Mouse (Mus musculus) kidney, embryonic 14.5 days (tissue): ENCODE results near the gene Ramp2. TPM values are rescaled to one million over a fixed set of nuclear protein-coding genes. Genes with fewer than 3 reads are reported as not detected.

Source experiments
- ATAC-seq: fragments of 200-750 bp; cut with Nextera tagmentation; 2 replicates; pipeline ENCODE4 v1.8.0; 2017; ENCODE audit warnings: moderate number of reproducible peaks, mild to moderate bottlenecking, moderate TSS enrichment, moderate library complexity; ENCODE audit not compliant: low FRiP score, low TSS enrichment
- H3K27ac ChIP-seq: fragments of 300-500 bp; sonication (generic); 2 replicates; pipeline ENCODE4 v1.5.1; 2014; ENCODE audit warnings: low read depth, mild to moderate bottlenecking, low read length, moderate library complexity, mixed read lengths
- H3K27me3 ChIP-seq: fragments of 300-500 bp; sonication (generic); 2 replicates; pipeline ENCODE4 v1.6.1; 2014; ENCODE audit warnings: mild to moderate bottlenecking, low read length; ENCODE audit not compliant: control insufficient read depth, insufficient read depth
- H3K36me3 ChIP-seq: fragments of 300-500 bp; sonication (generic); 2 replicates; pipeline ENCODE4 v1.6.1; 2014; ENCODE audit warnings: low read length, mixed read lengths; ENCODE audit not compliant: control insufficient read depth, insufficient read depth
- H3K4me1 ChIP-seq: fragments of 300-500 bp; sonication (generic); 2 replicates; pipeline ENCODE4 v1.6.1; 2014; ENCODE audit warnings: low read length, mixed read lengths; ENCODE audit not compliant: control insufficient read depth, insufficient read depth
- H3K4me2 ChIP-seq: fragments of 300-500 bp; sonication (generic); replicated peaks from 2 replicates; pipeline ENCODE4 v1.6.1; 2014; ENCODE audit warnings: low read depth, mild to moderate bottlenecking, low read length
- H3K4me3 ChIP-seq: fragments of 300-500 bp; sonication (generic); 2 replicates; pipeline ENCODE4 v1.5.1; 2014; ENCODE audit warnings: mild to moderate bottlenecking, low read length
- H3K9ac ChIP-seq: fragments of 300-500 bp; sonication (generic); 2 replicates; pipeline ENCODE4 v1.6.1; 2014; ENCODE audit warnings: low read depth, mild to moderate bottlenecking, low read length, moderate library complexity
- H3K9me3 ChIP-seq: fragments of 300-500 bp; sonication (generic); 2 replicates; pipeline ENCODE4 v1.6.1; 2016; ENCODE audit warnings: low read length; ENCODE audit not compliant: control insufficient read depth
- WGBS: fragments of 180-500 bp; shearing (Covaris S2); extraction: QIAGEN DNeasy Blood & Tissue Kit; methylation state at CpG from one replicate; pipeline ENCODE4 v1.1.7; 2014; 5-methylcytosine and 5-hydroxymethylcytosine counted together
- polyA plus RNA-seq: library from polyadenylated mRNA; unstranded; fragments of >200 nt; fragmentation: Nextera tagmentation; extraction: Ambion mirVana; gene quantifications from 2 replicates; pipeline ENCODE4 v1.2.1, GENCODE M21; 2014

Ramp2 gene
- polyA plus RNA-seq, 1 experiment from 2014 or later: 248 TPM

DNA sequence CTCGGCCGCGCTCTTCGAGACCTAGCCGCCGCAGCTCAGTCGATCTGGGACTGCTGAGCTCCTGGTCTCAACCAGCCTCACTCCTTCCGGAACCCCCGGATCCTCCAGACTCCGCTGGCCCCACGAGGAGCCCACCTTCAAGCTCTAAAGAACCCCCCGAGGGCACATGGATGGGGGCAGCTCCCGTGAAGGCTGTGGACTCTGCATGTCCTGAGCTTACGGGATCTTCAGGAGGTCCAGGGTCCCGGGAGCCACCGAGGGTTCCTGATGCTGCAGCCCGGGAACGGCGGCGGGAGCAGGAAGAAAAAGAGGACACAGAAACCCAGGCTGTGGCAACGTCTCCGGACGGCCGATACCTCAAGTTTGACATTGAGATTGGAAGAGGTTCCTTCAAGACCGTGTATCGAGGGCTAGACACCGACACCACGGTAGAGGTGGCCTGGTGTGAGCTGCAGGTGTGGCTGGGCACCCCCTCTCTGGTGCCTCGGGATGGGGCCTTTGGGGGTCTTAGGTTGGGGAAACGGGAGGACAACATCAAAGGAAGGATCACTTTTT is 15.1 kb downstream of the Ramp2 start:
- under 1% methylated on average over 30 of the region's 30 CpGs for WGBS
- Histone ChIP-seq H3K4me2 (peak overlapping the region; percentile 75), H3K36me3 (peaks cover 12% of the 10 kb centered on the region; the same call in 1 of the 2 replicates), H3K9me3 (no peaks in the 10 kb centered on the region), H3K27ac (peak overlapping the region; percentile 96), H3K4me1 (peaks cover 47% of the 10 kb centered on the region), H3K27me3 (peaks cover 9% of the 10 kb centered on the region; the same call in 1 of the 2 replicates), H3K9ac (peak overlapping the region; percentile 61), H3K4me3 (peak overlapping the region; percentile 50)
- ATAC-seq: no peak

GRCm38 (mm10) chr11:101262272-101262967 is 16.6 kb downstream of the Ramp2 start:
- Histone ChIP-seq H3K9me3 (no peaks in the 10 kb centered on the region), H3K9ac (peak overlapping the region; percentile 46; the same call in 1 of the 2 replicates), H3K36me3 (peaks cover 5% of the 10 kb centered on the region; the same call in 1 of the 2 replicates), H3K4me2 (peak overlapping the region; percentile 75), H3K27me3 (peaks cover 9% of the 10 kb centered on the region; the same call in 1 of the 2 replicates), H3K4me3 (peak overlapping the region; percentile 50), H3K4me1 (peaks cover 47% of the 10 kb centered on the region), H3K27ac (no peak overlapping the region)
- WGBS: 3% methylated on average over 24 of the region's 24 CpGs
- ATAC-seq: no peak

DNA sequence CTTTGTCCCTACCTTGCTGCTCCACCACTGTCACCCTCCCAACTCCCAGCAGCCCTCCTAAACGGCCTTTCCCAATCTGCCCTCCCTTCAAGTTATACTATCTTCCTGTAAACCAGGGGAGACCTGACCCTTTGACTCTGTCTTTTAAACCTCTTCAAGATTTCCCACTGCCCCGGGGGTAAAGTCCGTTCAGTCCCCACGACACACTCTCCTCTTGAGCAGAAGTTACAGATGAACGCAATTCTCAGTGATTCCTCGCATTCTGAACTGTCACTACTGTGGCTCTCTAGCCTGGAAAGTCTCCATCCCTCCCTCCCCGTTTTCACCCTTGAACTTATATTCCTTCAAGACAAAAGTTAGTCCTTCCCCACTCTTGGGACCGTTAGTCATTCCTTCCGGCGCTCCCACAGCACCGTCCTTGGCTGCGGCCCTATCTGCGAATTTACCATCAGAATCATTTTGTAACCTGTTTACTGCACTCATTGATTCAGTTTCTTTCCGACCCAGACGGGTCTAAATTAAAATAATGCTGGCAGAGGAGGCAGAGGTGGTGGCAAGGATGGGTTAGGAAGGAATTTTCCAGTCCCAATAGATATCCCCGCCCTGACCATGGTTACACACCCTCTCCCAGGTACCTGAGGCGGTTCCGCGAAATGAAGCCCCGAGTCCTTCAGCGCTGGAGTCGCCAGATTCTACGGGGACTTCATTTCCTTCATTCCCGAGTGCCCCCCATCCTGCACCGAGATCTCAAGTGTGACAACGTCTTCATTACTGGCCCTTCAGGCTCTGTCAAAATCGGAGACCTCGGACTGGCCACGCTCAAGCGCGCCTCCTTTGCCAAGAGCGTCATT is 17.5 kb downstream of the Ramp2 start:
- Histone ChIP-seq H3K9me3 (no peaks in the 10 kb centered on the region), H3K4me2 (peak overlapping the region; percentile 75), H3K36me3 (peaks cover 2% of the 10 kb centered on the region; the same call in 1 of the 2 replicates), H3K9ac (peak overlapping the region; percentile 46; the same call in 1 of the 2 replicates), H3K27ac (no peak overlapping the region), H3K4me1 (peaks cover 42% of the 10 kb centered on the region), H3K27me3 (peaks cover 9% of the 10 kb centered on the region; the same call in 1 of the 2 replicates), H3K4me3 (peak overlapping the region; percentile 50)
- ATAC-seq: no peak
- WGBS: 10% methylated on average over 32 of the region's 32 CpGs

DNA sequence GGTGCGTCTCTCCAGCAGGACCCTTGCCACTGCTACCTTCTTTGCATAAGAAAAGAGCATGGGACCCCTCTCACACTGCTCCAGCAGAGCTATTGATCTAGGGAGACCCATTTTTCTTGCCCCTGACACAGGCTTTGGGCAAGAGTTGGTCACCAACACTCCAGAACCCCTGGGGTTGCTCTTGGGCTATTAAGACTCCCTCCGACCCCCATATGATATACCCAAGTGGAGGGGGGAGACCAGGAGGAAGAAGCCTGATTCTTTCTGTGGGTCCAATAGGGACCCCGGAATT is 18.1 kb downstream of the Ramp2 start:
- 14% methylated on average over 3 of the region's 3 CpGs for WGBS
- ATAC-seq: no peak
- H3K27ac ChIP-seq: no peak overlapping the region
- H3K4me2 ChIP-seq: peak overlapping the region; percentile 75; the same call in 1 of the 2 replicates
- 0 out of 2 replicates have a peak, but pooled peaks cover 3% of the 10 kb centered on the region for H3K36me3 ChIP-seq
- H3K4me1 ChIP-seq: peaks cover 36% of the 10 kb centered on the region
- H3K9ac ChIP-seq: no peak overlapping the region; the same call in 1 of the 2 replicates
- peak overlapping the region; percentile 50; the same call in 1 of the 2 replicates for H3K4me3 ChIP-seq
- H3K27me3 ChIP-seq: peaks cover 9% of the 10 kb centered on the region; the same call in 1 of the 2 replicates
- H3K9me3 ChIP-seq: no peaks in the 10 kb centered on the region

- no peak for ATAC-seq
- Histone ChIP-seq H3K36me3 (0 out of 2 replicates have a peak, but pooled peaks cover 3% of the 10 kb centered on the region), H3K4me2 (peak overlapping the region; percentile 38), H3K9me3 (no peaks in the 10 kb centered on the region), H3K27ac (no peak overlapping the region), H3K9ac (peak overlapping the region; percentile 1; the same call in 1 of the 2 replicates), H3K4me3 (peak overlapping the region; percentile 12), H3K27me3 (peaks cover 9% of the 10 kb centered on the region; the same call in 1 of the 2 replicates), H3K4me1 (peaks cover 30% of the 10 kb centered on the region)
- 6% methylated on average over 31 of the region's 31 CpGs for WGBS
These were observed 19.2 kb downstream of the Ramp2 start for GRCm38 (mm10) chr11:101264954-101265471.

- ATAC-seq: no peak
- WGBS: 47% methylated on average over 6 of the region's 6 CpGs
- 0 out of 2 replicates have a peak, but pooled peaks cover 3% of the 10 kb centered on the region for H3K36me3 ChIP-seq
- H3K9me3 ChIP-seq: no peaks in the 10 kb centered on the region
- no peak overlapping the region; the same call in 1 of the 2 replicates for H3K4me2 ChIP-seq
- H3K9ac ChIP-seq: no peak overlapping the region
- H3K4me1 ChIP-seq: peaks cover 30% of the 10 kb centered on the region
- H3K27me3 ChIP-seq: peaks cover 9% of the 10 kb centered on the region; the same call in 1 of the 2 replicates
- no peak overlapping the region for H3K4me3 ChIP-seq
- no peak overlapping the region for H3K27ac ChIP-seq
These were observed 20.1 kb downstream of the Ramp2 start for GRCm38 (mm10) chr11:101265906-101266305.

DNA sequence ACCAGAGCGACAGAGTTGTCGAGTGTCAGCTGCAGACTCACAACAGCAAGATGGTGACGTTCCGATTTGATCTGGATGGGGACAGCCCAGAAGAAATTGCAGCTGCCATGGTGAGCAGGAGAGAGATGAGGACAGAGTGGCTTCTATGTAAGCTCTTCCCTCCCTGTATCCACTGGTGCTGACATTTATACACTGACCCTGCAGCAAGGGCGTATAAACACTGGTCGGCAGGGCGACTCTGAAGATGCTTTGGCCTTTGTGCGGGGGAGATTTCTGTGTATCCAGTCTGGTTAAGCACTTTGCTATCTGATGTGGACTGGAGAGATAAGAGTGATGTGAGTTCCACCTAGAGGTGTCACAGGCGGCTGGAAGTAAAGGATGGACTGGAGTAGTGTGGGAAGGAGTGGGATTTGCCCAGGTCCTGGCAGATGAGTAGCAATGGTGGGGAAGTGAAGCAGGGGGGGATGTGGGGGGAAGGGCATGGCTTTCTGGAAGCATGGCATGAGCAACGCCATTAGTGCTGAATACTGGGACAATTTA is 23.8 kb downstream of the Ramp2 start:
- Histone ChIP-seq H3K4me2 (no peak overlapping the region), H3K4me3 (no peak overlapping the region), H3K27ac (no peak overlapping the region), H3K27me3 (no peaks in the 10 kb centered on the region), H3K9me3 (no peaks in the 10 kb centered on the region), H3K4me1 (peaks cover 10% of the 10 kb centered on the region; the same call in 1 of the 2 replicates), H3K36me3 (0 out of 2 replicates have a peak, but pooled peaks cover 3% of the 10 kb centered on the region), H3K9ac (no peak overlapping the region)
- WGBS: 11% methylated on average over 10 of the region's 10 CpGs
- ATAC-seq: no peak

DNA sequence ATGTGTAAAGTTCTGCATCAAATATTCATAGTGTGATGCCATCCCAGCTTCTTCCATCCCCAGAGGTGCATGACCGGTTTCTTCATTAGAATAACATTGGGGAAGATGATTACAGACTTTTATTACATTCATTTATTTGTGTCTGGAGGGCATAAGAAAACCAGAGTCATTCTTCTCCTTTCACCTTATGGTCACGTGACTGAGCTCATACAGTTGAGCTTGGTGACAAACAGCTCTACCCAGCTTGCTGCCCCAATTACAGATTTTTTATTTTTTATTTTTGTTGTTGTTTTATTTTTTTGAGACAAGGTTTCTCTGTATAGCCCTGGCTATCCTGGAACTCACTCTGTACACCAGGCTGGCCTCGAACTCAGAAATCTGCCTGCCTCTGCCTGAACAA is 26.6 kb downstream of the Ramp2 start:
- Histone ChIP-seq H3K4me3 (no peak overlapping the region), H3K9me3 (no peaks in the 10 kb centered on the region), H3K27me3 (no peaks in the 10 kb centered on the region), H3K4me1 (peaks cover 21% of the 10 kb centered on the region), H3K36me3 (peaks cover 9% of the 10 kb centered on the region; the same call in 1 of the 2 replicates), H3K27ac (no peak overlapping the region), H3K9ac (no peak overlapping the region), H3K4me2 (no peak overlapping the region)
- 86% methylated on average over 3 of the region's 3 CpGs for WGBS
- ATAC-seq: no peak
